Mouse (Mus musculus) gastrocnemius, adult 2 months (tissue): ENCODE results near the gene Dtnb. TPM values are rescaled to one million over a fixed set of nuclear protein-coding genes. Genes with fewer than 3 reads are reported as not detected.

ENCODE experiments used
- DNase-seq: peaks from one replicate; pipeline ENCODE4 v3.0.0; 2022
- H3K27ac ChIP-seq: fragments of 200-600 bp; 2 replicates; pipeline ENCODE4 v1.8.1; 2022; ENCODE audit warnings: mild to moderate bottlenecking
- H3K4me3 ChIP-seq: fragments of 200-600 bp; 2 replicates; pipeline ENCODE4 v1.8.1; 2022; ENCODE audit warnings: mild to moderate bottlenecking, moderate library complexity
- CTCF ChIP-seq: fragments of 200-600 bp; IDR thresholded peaks from 2 replicates; pipeline ENCODE4 v1.8.1; 2022; ENCODE audit warnings: antibody characterized with exemption, mild to moderate bottlenecking, moderate library complexity
- intact Hi-C: fragments of 180-260 bp; cut with DNase I; formaldehyde crosslinking; loops from one replicate; pipeline ENCODE4 v1.15.1; 2025
- total RNA-seq, 2 experiments: library from RNA; stranded (reverse); gene quantifications; 2 replicates each; pipeline ENCODE4 v1.2.3; 2021

The Dtnb gene
- total RNA-seq, 2 experiments from 2014 or later: 2.1 to 11.7 TPM

DNA sequence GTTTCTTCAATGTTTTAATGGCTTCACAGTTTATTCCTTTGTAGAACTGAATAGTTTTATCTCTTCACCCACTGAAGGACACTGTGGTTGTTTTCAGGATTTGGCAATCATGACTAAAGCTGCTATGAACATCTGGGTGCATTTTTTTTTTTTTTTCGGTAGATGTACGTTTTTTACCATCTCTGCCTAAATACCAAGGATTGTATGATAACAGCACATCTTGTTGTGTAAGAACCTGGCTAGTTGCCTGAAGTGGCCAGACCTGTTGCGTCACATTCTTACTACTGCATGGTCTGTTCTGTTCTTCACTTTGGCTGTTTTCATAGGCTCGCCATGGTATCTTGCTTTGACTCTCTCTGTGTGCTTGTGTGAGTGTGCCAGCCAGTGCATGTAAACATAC, 10.4 kb downstream of the Dtnb start:
- intact Hi-C loops: no loop called here
- DNase-seq: no peak
- H3K27ac ChIP-seq: no peak overlapping the region
- TF ChIP-seq CTCF: no peak
- H3K4me3 ChIP-seq: no peak overlapping the region

DNA sequence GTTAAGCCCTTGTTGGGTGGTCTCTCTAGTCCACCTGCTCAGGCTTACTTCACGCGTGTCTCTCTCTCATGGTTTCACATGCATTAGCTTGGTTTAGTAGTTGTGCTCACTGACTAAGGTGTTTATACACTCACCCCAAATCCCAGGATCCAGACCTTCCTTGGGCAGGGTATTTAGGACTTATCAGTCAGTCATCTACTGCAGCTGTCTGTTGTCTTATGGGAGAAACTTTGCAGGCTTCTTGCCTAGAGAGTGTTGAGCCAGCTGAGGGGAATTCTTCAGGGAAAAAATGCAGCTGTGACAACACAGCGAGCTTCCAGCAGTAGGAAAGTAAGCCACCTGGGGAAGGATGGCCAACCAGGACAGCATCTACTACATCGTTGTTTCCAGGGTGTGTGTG, 13.3 kb downstream of the Dtnb start:
- Histone ChIP-seq H3K4me3 (no peak overlapping the region), H3K27ac (no peak overlapping the region)
- TF ChIP-seq CTCF: no peak
- no peak for DNase-seq
- intact Hi-C loops: no loop called here

DNA sequence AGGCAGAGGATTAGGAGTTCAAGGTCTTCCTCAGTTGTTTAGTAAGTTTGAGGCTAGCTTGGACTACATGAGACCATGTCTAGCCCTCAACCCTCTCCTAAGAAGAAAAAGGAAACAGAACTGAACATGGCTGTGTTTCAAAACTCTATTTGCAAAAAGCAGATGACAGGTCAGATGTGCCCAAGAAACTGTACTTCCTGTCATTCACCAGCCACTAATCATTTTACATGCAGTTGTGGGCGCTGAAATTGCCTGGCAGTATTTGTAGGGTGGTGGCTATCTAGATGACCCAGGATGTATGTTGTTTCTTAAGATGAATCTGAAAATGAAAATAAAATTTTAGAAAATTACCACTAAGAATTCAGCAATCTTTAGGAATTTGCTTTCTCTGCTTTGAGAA, 14.8 kb downstream of the Dtnb start:
- no peak for TF ChIP-seq CTCF
- intact Hi-C loops: no loop called here
- no peak overlapping the region for H3K4me3 ChIP-seq
- no peak overlapping the region for H3K27ac ChIP-seq
- DNase-seq: no peak

DNA sequence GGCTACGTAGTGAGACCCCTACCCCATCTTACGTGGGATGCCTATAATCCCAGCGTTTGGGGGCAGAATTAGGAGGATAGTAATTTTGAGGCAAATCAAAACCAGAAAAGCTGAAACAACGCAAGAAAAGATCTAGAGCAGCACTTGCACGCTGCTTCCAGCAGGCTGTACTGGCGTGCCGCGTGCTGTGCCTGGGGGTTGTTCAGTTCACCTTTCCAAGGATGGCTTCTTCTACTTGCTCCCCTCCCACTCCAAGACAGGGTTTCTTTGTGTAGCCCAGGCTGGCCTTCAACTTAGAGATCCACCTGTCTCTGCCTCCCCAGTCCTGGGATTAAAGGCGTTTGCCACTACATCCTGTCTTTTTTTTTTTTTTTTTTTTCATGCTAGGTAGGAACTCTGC, 17.9 kb downstream of the Dtnb start:
- Histone ChIP-seq H3K27ac (no peak overlapping the region), H3K4me3 (no peak overlapping the region)
- DNase-seq: no peak
- intact Hi-C loops: no loop called here
- TF ChIP-seq CTCF: no peak

DNA sequence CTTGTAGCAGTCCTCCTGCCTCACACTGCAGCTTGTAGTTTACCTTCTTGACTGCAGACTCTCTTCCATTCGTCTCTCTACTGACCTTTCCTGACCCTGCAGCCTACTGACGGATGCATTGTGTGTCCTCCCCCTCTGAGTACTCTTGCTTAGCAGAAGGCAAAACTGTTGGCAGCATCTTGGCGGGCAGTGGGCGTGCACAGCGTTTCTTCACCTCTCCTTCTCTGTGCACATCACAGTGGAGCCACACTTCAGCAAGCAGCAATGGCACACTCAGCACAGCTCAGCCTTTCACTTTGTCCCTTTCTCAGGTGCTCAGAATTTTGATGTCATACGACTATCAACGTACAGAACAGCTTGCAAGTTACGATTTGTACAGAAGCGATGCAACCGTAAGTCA, 19.4 kb downstream of the Dtnb start:
- H3K27ac ChIP-seq: no peak overlapping the region
- intact Hi-C loops: no loop called here
- no peak for DNase-seq
- no peak for TF ChIP-seq CTCF
- H3K4me3 ChIP-seq: no peak overlapping the region

DNA sequence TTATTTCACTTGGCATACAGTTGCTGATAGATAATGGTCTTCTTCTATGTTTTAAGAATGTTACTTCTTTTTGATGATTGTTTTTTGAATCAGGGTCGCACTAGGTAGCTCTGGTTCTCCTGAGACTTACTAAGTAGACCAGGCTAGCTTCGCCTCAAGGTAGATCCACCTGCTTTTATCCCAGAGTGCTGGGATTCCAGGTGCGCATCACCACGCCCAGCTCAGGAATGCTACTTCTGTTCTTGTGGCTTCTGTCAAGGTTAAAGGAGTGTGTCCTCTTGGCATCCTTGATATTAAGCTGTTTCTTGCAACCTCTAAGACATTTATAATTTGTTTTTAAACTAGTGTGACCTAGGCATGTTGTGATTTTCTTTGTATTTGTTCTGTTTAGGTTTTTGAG, 30.6 kb downstream of the Dtnb start:
- DNase-seq: no peak
- TF ChIP-seq CTCF: no peak
- no peak overlapping the region for H3K4me3 ChIP-seq
- intact Hi-C loops: no loop called here
- no peak overlapping the region for H3K27ac ChIP-seq

DNA sequence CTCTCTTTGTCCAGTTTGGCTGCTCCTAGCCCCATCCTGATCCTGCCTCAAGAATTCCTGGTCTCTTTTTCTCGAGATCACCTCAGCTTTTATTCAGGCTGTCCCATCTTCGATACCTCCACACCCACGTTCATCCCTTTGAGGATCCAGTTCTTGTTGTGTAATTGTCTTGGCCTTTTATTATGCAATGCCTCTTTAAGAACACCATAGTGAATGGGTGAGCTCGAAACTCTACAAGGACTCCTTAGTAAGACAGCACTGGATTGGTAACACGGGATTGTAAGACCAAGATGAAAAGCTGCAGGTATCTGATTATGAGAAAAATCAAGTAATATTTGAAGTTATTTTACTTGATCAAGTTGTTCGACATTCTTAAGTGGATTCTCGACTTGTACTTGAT, 34.0 kb downstream of the Dtnb start:
- intact Hi-C loops: no loop called here
- Histone ChIP-seq H3K4me3 (no peak overlapping the region), H3K27ac (no peak overlapping the region)
- no peak for TF ChIP-seq CTCF
- no peak for DNase-seq

DNA sequence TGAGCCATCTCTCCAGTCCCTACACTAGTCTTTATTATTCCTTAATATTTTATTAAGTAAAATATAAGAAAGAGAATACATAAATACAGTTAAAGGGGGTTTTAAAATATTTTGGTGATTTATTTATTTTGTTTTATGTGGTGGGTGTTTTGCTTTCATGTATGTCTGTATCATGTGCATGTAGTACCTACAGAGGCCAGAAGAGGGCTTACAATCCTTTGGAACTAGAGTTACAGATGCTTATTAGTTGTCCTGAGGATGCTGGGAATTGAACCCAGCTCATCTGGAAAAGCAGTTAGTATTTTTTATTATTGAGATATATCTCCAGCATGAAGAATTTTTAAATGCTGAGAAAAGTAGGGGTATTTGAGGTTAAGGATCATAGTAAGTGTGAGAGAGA, 37.6 kb downstream of the Dtnb start:
- intact Hi-C loops: no loop called here
- peak; percentile 51 for TF ChIP-seq CTCF
- no peak for DNase-seq
- no peak overlapping the region for H3K27ac ChIP-seq
- H3K4me3 ChIP-seq: no peak overlapping the region

DNA sequence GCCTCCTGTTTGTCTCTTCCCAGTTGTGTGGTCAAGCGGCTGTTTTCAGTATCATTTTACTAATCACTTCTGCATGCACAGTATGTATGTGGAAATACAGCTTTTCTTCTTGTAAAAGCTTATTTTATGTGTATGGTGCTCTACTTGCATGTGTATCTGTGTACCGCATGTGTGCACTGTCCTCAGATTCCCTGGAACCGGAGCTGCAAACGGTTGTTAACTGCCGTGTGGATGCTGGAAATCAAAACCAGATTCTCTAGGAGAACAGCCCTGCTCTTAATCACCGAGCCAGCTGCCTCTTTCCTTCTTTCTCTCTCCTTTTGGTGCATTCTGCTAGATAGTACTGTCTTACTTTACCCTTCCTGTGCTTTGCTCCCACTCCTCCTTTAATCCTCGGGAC, 39.7 kb downstream of the Dtnb start:
- TF ChIP-seq CTCF: no peak
- peak overlapping the region; percentile 43; the same call in 1 of the 2 replicates for H3K27ac ChIP-seq
- H3K4me3 ChIP-seq: peak overlapping the region; percentile 36
- DNase-seq: no peak
- intact Hi-C loops: no loop called here

DNA sequence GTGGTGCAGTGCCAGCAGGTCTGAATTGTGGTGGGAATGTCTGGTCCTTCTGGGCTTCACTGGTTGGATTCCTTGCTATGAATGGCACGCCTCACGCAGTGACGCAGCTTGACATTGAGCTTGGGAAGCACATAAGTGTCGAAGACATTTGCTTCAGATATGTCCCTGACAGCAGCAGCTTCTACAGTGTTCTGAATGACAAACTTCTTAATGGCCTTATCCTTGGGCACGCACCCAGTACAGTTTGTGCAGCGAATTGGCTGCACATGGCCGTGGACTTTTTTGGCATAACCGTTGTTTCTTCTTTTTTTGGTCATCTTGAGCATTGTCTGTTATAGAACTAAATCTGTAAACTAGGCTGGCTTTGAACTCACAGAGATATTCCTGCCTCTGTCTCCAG, 42.9 kb downstream of the Dtnb start:
- no peak for DNase-seq
- no peak for TF ChIP-seq CTCF
- H3K4me3 ChIP-seq: no peak overlapping the region
- intact Hi-C loops: no loop called here
- no peak overlapping the region for H3K27ac ChIP-seq

DNA sequence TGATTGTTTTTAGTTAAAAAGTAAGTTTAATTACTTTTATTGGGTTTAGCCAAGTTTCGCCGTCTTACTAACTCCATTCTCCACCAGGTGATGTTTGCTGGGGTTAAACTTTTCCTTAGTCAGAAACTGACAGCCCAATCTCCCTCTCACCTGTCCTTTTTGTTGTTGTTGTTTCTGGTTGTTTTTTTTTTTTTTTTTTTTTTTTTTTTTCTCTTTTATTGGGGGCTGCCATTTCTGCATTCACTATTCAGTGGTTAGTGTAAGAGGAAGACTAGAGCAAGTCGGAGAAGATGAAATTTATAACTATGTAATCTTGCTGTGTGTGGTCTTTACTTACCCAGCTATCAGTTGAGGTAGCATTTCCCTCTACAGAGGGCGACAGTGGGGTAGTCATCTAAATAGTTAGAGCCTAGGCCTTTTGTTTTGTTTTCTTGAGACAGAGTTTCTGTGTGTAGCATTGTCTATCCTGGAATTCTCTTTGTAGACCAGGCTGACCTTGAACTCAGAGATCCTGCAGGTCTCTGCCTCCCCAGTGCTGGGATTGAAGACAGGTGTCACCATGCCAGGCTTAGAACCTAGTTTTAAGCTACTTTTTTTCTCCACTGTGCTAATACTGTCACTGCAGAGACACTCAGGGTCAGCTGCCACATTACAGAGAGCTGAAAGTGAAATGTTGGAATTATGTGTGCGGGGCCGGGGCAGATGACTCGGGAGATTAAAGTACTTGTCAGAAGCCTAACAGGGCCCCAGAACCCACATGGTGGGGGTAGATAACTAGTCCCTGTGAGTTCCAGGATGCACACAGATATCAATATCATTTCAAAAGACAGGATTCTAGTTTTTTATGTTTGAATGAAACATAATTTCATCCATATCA, 46.2 kb downstream of the Dtnb start:
- H3K4me3 ChIP-seq: no peak overlapping the region
- intact Hi-C loops: no loop called here
- H3K27ac ChIP-seq: no peak overlapping the region
- no peak for TF ChIP-seq CTCF
- DNase-seq: no peak

DNA sequence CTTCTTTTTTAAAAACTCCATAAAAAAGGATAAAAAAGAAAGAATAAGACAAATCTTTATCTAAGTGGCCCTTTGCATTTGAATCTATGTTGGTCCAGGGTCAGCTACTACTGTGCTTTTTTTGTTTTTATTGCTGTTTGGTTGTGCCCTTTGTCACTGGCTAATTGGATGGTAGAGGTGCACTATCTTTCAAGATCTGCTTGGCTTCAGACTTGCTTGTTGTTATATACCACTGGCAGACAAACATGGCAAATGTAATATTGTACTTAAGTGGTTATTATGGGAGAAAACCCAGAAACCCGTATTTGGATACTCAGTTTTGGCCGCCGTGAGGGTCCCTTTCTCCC, 46.8 kb downstream of the Dtnb start:
- intact Hi-C loops: no loop called here
- DNase-seq: no peak
- no peak for TF ChIP-seq CTCF
- Histone ChIP-seq H3K4me3 (no peak overlapping the region), H3K27ac (no peak overlapping the region)

DNA sequence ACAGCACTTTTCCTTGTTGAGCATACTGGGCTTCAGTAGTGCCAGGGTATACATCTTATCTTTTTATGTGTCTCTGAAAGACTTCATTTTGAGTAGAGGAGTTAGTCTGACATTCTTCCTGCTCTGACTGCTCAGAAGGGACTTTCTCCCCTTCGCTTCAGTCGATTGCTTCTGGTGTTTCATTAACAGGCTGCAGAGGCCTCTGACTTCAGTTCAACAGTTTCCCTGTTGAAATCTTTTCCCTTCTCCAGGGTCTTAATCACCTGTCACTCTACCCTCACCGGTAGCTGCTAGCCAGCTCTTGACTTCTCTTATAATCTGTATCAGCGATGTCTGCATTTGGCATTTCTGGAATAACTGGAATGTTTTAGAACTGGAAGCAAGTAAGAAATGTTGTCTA, 54.7 kb downstream of the Dtnb start:
- H3K4me3 ChIP-seq: no peak overlapping the region
- intact Hi-C loops: no loop called here
- DNase-seq: no peak
- TF ChIP-seq CTCF: no peak
- H3K27ac ChIP-seq: no peak overlapping the region

DNA sequence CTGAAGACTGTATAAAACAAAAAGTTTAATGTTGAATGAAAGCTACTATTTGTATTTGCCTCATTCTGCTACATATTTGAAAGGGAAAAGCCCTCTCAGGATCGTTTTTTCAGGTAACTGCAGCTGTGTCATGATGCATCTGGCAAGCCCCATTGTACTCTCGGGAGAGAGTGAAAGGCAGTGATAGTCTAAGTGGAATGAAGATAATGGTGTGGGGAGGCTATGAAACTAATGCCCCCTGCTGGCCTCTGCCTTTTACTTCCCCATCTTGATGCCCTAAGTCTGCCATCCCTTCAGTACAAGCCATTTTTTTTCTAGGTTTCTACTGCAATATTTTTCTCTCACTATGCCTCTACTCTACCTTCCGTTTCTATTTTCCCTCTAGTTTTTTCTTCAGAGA, 69.8 kb downstream of the Dtnb start:
- DNase-seq: no peak
- intact Hi-C loops: no loop called here

More for the DNA sequence above, 69.8 kb downstream of the Dtnb start:
- no peak overlapping the region for H3K27ac ChIP-seq
- TF ChIP-seq CTCF: peak; percentile 52
- no peak overlapping the region for H3K4me3 ChIP-seq
